Mouse (Mus musculus) cerebellum, adult 2 months (tissue): Measurements from ENCODE around the gene Nbea.

Source experiments
- CTCF ChIP-seq: fragments of 200-500 bp; IDR thresholded peaks from 2 replicates; pipeline ENCODE4 v1.5.1; 2011; ENCODE audit warnings: low read depth, mild to moderate bottlenecking, control low read depth, low read length, moderate library complexity, borderline replicate concordance; ENCODE audit not compliant: insufficient read depth
- POLR2A ChIP-seq: fragments of 200-500 bp; IDR thresholded peaks from 2 replicates; pipeline ENCODE4 v1.6.1; 2011; ENCODE audit warnings: low read length, control low read depth, borderline replicate concordance; ENCODE audit not compliant: insufficient read depth

DNA sequence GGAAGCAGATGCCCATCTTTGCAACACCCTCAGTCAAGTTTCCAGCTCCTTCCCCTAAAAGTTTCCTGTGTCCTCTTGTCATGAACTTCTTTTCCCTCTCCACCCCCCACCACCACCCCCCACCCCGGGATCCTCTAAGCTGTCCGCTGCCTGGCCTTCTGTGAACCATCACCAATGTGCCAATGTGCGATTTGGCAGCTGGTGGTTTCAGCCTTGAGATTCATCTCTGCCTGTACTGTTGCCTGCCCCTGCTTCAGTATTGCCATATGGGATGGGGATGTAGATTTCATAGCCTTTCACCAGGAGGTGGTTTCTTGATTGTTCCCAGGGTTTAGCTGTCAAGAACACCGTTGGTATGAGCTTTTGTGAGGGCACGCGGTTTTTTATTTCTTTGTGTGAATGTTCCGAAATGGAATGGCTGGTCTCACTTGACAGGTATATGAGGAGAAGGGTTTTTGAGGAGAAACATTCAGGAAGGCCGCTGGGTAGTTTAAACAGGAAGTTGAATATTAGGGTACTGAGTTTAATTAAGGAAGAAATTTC is 594.0 kb downstream of the Nbea start:
- TF ChIP-seq POLR2A (no peak), CTCF (no peak)
